Mouse (Mus musculus) gastrocnemius, adult 2 months (tissue): Measurements from ENCODE around the gene Zfp326. TPM values are rescaled to one million over a fixed set of nuclear protein-coding genes. Genes with fewer than 3 reads are reported as not detected.
"Not testable (repeated sequence)": the region's sequence is repeated elsewhere in the genome, so short reads cannot be mapped to it uniquely, and the experiment has no call there.

Experiments used
- DNase-seq: peaks from one replicate; pipeline ENCODE4 v3.0.0; 2022
- H3K27ac ChIP-seq: fragments of 200-600 bp; 2 replicates; pipeline ENCODE4 v1.8.1; 2022; ENCODE audit warnings: mild to moderate bottlenecking
- H3K4me3 ChIP-seq: fragments of 200-600 bp; 2 replicates; pipeline ENCODE4 v1.8.1; 2022; ENCODE audit warnings: mild to moderate bottlenecking, moderate library complexity
- CTCF ChIP-seq: fragments of 200-600 bp; IDR thresholded peaks from 2 replicates; pipeline ENCODE4 v1.8.1; 2022; ENCODE audit warnings: antibody characterized with exemption, mild to moderate bottlenecking, moderate library complexity
- intact Hi-C: fragments of 180-260 bp; cut with DNase I; formaldehyde crosslinking; loops from one replicate; pipeline ENCODE4 v1.15.1; 2025
- total RNA-seq, 2 experiments: library from RNA; stranded (reverse); gene quantifications; 2 replicates each; pipeline ENCODE4 v1.2.3; 2021

Gene Zfp326
- total RNA-seq, 2 experiments from 2014 or later = 9.8 to 10.6 TPM

DNA sequence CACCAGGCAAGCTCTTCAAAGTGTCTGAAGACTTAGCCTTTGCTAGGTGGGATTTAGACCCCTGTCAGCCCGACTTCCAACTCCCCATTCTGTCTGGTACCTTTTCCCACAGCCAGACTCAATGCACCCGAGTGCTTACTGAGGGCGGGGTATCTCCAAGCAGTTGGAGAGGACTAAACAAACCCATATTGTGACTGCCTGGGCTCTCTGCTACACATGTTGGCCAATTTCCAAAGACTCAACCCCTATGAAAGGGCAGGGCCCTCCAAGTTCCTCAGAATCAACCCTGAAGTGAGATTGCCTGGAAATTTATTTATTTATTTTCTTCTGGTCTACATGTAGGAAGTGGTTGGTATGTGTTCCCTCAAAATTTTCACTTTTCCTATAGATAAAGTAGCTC lies 26.7 kb upstream of the Zfp326 start:
- intact Hi-C loops = no loop called here
- H3K27ac ChIP-seq = no peak overlapping the region
- no peak overlapping the region for H3K4me3 ChIP-seq
- TF ChIP-seq CTCF = no peak
- no peak for DNase-seq

DNA sequence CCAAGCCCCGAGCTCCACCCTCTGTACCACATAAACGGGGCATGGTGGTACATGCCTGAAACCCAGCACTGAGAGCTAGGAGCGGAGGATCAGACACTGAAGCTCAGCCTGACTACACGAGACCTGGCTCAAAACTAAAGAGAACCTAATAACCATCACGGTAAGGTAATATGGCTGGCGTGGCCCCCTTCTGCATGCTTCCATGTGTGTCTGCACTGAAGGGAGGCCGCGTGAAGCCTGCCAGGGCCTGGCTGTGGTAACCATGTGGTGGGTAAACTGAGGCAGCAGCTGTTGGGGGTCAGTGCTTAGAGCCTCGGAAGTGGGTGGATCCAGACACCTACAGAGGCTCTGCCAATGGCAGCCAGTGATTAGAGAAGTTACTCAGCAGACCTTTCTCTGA lies 23.1 kb upstream of the Zfp326 start:
- intact Hi-C loops = no loop called here
- H3K27ac ChIP-seq = no peak overlapping the region
- H3K4me3 ChIP-seq = no peak overlapping the region
- TF ChIP-seq CTCF = no peak
- no peak for DNase-seq

DNA sequence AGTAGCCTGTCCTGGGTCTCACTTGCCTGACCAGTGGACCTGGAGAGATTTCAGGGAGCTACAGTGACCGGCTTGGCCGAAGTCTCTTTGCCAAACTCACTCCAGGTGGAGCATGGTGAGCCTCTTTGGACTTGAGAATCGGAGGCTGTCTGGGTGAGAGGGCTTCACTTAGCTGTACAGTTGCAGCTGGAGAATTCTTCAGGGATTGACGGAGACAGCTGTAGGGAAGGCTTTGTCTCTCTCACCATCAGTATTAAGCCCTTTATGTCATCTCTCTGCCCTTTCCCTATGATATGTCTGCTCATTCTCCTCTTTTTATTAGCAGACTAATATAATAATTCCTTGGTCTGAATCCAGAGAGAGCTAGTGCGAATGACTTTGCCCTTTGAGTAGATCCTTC lies 18.9 kb upstream of the Zfp326 start:
- no peak for DNase-seq
- intact Hi-C loops = no loop called here
- no peak for TF ChIP-seq CTCF
- no peak overlapping the region for H3K4me3 ChIP-seq
- no peak overlapping the region for H3K27ac ChIP-seq

DNA sequence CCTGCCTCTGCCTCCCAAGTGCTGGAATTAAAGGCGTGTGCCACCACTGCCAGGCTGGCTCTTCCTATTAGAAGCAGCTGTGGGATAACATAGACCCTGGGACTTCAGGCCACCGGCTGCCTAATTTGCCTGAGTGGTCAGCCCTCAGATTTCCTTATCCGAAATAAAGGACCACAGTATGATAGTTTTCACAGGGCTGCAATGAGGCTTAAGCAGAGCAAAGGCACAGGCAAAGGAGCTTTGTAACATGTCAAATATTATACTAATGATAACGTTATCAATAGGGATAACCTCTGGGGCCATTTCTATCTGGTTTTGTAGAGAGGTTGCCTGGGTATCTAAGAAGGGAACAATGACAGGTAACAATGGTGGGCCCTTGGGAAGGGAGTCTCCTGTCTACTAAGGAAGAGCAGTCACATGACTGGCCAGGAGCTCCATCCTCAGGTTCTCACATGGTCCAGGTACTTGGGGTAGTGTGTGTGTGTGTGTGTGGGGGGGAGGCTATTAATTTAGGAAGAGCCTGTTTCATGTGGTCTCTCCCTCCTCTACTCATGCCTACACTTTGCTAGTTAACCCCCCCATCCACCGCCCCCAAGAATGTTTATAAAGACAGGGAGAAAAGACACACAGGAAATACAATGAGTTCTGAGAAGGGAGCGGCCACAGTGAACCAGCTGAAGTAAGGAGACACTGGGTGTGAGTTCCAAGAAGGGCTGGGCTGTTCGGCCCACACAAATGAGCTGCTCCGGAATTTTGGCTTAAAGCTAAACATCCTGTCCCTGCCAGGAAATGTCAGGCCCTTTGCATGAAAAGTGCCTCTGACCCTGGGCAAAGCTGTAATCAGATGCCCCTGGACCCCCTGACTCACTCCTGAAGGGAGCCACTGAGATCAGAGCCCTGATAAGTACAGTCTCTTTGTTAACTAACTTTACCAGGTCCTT lies 17.3 kb upstream of the Zfp326 start:
- Histone ChIP-seq H3K4me3 (no peak overlapping the region), H3K27ac (peak overlapping the region; percentile 38)
- intact Hi-C loops = no loop called here
- no peak for TF ChIP-seq CTCF
- peak; percentile 33 for DNase-seq

DNA sequence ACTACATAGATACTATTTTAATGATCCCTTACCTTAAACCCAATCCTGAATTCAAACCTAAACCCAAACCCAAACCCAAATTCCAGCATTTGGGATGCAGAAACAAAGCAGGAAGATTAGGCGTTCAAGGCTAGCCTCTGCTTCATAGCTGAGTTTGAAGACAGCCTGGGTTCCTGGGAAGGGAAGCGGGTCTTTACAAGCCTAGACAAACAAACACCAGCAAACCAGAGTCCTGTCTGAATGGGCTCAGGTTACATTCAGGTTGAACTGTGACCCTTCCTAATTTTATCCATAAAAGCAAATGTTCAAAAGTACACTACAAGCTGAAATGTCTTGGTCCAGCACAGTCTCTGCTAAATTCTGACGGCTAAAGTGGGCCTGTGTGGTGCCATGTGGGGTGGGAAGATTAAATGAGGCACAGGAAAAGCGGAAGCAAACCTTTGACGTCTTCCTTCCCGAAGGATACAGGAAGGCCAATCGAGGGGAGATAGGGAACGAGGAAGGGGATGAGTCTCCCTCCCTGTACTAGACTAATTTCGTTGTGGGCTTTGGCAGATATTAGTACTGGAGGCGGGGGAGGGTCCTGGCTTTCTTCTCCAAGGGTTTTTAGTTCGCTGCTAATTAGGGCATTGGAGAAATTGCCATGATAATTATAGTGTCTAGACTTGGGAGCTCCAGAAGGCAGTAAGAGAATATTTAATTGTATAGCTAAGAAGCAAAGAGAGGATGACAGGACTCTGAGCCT lies 16.5 kb upstream of the Zfp326 start:
- no peak for TF ChIP-seq CTCF
- Histone ChIP-seq H3K4me3 (no peak overlapping the region), H3K27ac (peak overlapping the region; percentile 38)
- no peak for DNase-seq
- intact Hi-C loops = no loop called here

DNA sequence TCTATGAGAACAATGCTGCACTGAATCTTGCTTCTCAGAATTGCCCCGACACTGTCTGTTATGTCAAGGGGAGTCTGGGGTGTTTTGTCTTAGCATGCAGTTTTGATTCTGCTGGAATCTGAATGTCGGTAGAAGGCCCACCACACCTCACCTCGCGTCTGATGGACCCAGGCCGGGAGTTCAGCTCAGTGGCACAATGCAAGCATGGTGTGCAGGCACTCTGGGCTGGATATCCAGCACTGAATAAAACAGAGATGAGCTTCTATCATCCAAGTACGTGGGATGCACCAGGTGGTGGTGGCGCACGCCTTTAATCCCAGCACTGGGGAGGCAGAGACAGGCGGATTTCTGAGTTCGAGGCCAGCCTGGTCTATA lies 15.9 kb upstream of the Zfp326 start:
- Histone ChIP-seq H3K4me3 (no peak overlapping the region), H3K27ac (no peak overlapping the region)
- intact Hi-C loops = no loop called here
- DNase-seq = no peak
- no peak for TF ChIP-seq CTCF

DNA sequence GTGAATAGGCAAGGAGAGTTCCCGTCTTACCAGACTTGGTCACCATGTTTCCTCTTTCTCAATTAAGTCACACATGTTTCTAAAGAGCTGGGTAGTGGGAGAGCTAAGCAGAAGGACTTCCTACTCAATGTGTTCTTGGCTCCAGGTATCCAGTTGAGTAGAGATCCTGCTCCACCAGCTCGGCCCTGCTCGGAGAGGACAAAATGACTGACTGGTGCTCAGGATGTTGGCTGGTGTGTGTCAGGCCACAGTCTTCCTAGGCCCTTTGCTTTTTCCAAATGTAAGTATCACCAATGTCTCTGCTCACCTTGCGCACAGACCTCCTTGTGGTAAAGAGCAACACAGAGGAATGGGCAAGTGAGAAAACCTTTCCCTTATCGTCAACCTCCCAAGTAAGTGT lies 14.7 kb upstream of the Zfp326 start:
- DNase-seq = no peak
- Histone ChIP-seq H3K27ac (no peak overlapping the region), H3K4me3 (no peak overlapping the region)
- TF ChIP-seq CTCF = no peak
- intact Hi-C loops = no loop called here

DNA sequence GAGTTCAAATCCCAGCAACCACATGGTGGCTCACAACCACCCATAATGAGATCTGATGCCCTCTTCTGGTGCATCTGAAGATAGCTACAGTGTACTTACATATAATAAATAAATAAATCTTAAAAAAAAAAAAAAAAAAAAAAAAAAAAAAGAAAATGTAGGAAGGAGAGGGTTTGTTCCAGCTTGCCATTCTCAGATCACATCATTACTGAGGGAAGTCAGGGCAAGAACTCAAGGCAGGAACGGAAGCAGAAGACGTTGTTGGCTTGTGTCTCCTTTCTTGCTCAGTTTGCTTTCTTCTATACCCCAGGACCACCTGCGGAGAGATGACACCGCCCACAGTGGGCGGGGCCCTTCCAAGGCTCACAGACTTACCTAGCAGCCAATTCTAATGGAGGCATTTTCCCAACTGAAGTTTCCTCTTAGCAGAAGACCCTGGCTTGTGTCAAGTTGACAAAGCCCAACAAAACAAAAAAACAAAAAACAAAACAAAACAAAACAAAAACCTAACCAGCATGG lies 11.2 kb upstream of the Zfp326 start:
- not testable (repeated sequence) for H3K27ac ChIP-seq, DNase-seq, H3K4me3 ChIP-seq
- intact Hi-C loops = loop anchor here (5.0 kb wide), 1 partner anchor 353 kb away; no protein-coding TSS in a partner anchor

DNA sequence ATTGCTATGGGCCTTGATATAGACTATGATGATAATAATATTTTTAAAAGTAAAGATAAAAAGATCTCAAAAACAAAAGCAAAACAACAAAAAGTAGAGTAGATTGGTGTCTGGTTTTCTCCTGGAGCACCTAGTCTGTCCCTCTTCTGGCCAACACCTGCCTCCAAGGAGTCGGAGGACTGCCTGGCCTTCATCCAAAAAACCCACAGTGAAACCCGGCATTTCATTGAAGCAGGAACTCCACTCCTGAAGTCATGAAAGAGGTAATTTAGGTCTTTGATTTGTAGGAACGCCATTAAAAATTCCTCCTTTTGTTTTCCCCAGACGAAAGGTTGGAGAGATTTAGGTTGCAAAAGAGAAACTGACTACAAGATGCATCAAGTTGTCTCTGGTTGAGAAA lies 8.9 kb upstream of the Zfp326 start:
- Histone ChIP-seq H3K4me3 (peak overlapping the region; percentile 40), H3K27ac (peak overlapping the region; percentile 25; the same call in 1 of the 2 replicates)
- TF ChIP-seq CTCF = no peak
- no peak for DNase-seq
- intact Hi-C loops = loop anchor here (5.0 kb wide), 1 partner anchor 355 kb away; no protein-coding TSS in a partner anchor

DNA sequence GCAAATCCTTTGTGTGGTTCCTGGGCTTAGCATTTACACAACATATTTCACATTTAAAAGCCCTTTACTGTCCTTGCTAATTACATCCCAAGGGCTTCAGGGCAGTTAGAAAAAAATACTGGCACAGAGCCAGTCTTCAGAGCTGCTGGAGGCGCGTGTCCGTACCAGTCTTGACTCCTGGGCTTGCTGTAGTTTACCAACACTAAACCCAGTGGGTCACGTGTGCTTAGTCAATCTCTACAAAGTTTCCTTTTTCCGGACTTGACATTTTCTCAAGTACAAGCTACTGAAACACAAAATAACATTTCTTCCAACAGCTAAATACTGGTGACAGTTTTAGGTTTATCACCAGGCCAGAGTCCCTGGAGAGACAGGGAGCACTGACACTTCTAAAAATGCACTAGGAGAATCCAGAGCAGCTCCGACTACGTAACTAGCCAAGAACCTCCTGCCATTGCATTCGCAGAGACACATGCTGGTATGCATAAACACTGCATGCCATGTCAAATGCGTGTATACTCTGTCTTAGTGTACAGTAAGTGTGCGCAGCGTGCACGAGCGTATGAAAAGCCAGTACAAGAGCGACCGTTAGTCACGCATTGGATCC lies 8.4 kb upstream of the Zfp326 start:
- no peak for DNase-seq
- no peak for TF ChIP-seq CTCF
- Histone ChIP-seq H3K4me3 (peak overlapping the region; percentile 40), H3K27ac (peak overlapping the region; percentile 25)
- intact Hi-C loops = loop anchor here (1.0 to 5.0 kb wide), 3 partner anchors 183 to 463 kb away; no protein-coding TSS in a partner anchor

DNA sequence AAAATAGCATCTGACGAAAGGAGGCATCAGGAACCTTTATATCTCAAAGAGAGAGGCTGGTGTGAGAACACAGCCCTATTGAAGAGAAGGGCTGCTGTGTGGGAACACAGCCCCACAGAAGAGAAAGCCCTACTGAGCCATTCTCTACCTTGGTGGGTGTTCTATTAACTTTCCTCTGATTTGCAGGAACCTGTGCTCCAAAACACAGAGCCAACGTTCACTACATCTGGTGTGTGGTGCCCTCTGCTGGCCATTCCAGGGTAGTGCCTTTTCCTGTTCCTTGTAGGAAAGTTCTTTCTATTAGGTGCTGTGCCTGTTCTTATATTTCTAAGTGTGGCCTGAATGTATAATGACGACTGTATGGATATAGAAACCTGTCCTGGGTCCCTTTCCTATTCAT lies 7.8 kb upstream of the Zfp326 start:
- TF ChIP-seq CTCF = peak; percentile 93
- DNase-seq = peak; percentile 81
- no peak overlapping the region; the same call in 1 of the 2 replicates for H3K4me3 ChIP-seq
- no peak overlapping the region for H3K27ac ChIP-seq
- intact Hi-C loops = loop anchor here (1.0 to 5.0 kb wide), 3 partner anchors 183 to 464 kb away; no protein-coding TSS in a partner anchor

DNA sequence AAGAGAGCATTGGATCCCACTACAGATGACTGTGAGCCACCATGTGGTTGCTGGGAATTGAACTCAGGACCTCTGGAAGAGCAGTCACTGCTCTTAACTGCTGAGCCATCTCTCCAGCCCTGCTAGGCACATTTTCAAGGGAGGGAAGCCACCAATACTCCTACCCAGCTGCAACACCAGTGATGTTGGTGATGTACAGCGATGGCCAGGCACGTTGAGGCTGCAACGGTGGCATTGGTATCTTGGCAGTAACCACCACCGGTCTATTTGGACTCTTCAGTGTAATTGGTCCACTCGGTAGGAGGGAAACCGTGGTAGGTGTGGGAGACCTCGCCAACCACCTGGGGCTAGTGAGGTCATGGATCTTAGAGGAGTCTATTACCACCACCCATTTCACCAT lies 6.6 kb upstream of the Zfp326 start:
- intact Hi-C loops = loop anchor here (2.0 to 10.0 kb wide), 3 partner anchors 357 to 465 kb away; no protein-coding TSS in a partner anchor
- no peak for DNase-seq
- H3K27ac ChIP-seq = no peak overlapping the region
- TF ChIP-seq CTCF = no peak
- no peak overlapping the region for H3K4me3 ChIP-seq
